Mouse (Mus musculus) kidney, adult 2 months (tissue): ENCODE measurements around the gene 1700024B05Rik.
"Not testable (repeated sequence)": the region's sequence is repeated elsewhere in the genome, so short reads cannot be mapped to it uniquely, and the experiment has no call there.

Source experiments
- CTCF ChIP-seq: fragments of 200-500 bp; conservative IDR thresholded peaks from 2 replicates; pipeline ENCODE4 v1.5.1; 2011; ENCODE audit warnings: low read depth, mild to moderate bottlenecking, control low read depth, low read length, moderate library complexity, mixed read lengths; ENCODE audit not compliant: insufficient read depth, insufficient read length
- POLR2A ChIP-seq: fragments of 200-500 bp; IDR thresholded peaks from one replicate; pipeline ENCODE4 v1.6.1; 2011; ENCODE audit warnings: low read depth, low read length, control low read depth

GRCm38 (mm10) chr14:41943695-41944094, at the start of gene 1700024B05Rik:
- not testable (repeated sequence) for TF ChIP-seq CTCF, POLR2A
